ENCODE assay signal across 22 mouse cellular contexts in the genomic region with DNA sequence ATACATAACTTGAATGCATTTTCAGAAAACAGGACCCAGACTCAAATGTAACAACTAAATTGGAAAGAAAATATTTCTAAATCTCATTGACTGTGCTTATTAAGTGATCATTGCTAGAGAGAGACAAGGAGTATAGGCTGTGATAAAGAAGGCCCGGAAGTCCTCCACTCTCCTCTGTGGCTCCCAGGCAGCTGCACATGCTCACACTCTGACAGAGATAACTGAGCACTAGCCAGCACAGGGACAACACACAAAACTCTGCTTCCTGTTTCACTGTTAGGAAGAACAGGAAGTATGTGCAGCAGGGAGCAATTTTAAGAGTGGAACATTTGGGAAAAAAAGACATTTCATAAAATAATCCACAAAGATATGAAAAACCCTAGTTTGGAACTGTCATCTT. TPM values are rescaled to one million over a fixed set of nuclear protein-coding genes. Genes with fewer than 3 reads are reported as not detected.
"Had no signal": no experiment of that assay in that cellular context is flagged by ENCODE, and none has a peak within 500 bp of the region (broad histone marks: within the 10 kb centered on the region; RNA-seq: fewer than 3 reads in every experiment).

No protein-coding gene starts in this region.

- H3K4me2 ChIP-seq: kidney, embryonic 15.5 days; limb, embryonic 12.5 days; limb, embryonic 15.5 days; liver, embryonic 11.5 days; lung, embryonic 15.5 days; midbrain, embryonic 11.5 days had no signal

- ATAC-seq: liver, postnatal 0 days had no signal

- H3K36me3 ChIP-seq: kidney, embryonic 15.5 days; limb, embryonic 12.5 days; limb, embryonic 15.5 days; lung, embryonic 15.5 days had no signal

- H3K4me1 ChIP-seq: kidney, embryonic 15.5 days; lung, embryonic 15.5 days had no signal

- H3K27ac ChIP-seq: kidney, embryonic 15.5 days; limb, embryonic 12.5 days; limb, embryonic 15.5 days; liver, embryonic 14.5 days; lung, embryonic 15.5 days had no signal

- H3K9ac ChIP-seq: kidney, embryonic 15.5 days; limb, embryonic 12.5 days; limb, embryonic 15.5 days; liver, embryonic 14.5 days; liver, postnatal 0 days; lung, embryonic 15.5 days had no signal

- DNase-seq: kidney, adult 18-20 months; left cerebral cortex, postnatal 4 days; liver, postnatal 0 days; lung, postnatal 14 days; lung, postnatal 4 days; midbrain, embryonic 14.5 days; thymus, adult 18-20 months; thymus, postnatal 36 days had no signal

- H3K9me3 ChIP-seq: kidney, embryonic 15.5 days; limb, embryonic 12.5 days; limb, embryonic 15.5 days; lung, embryonic 15.5 days had no signal

- H3K4me3 ChIP-seq: kidney, embryonic 15.5 days; limb, embryonic 12.5 days; limb, embryonic 15.5 days; lung, embryonic 15.5 days had no signal

RNA-seq across cellular contexts. Expression of a gene that starts 16.5 kb away (rescaled TPM):
- total RNA-seq: layer of hippocampus, adult 18-20 months; layer of hippocampus, postnatal 14 days; left cerebral cortex, adult 8-10 months; left cerebral cortex, postnatal 14 days; left cerebral cortex, postnatal 4 days; megakaryocyte progenitor cell, adult 5-6 weeks; megakaryocyte-erythroid progenitor cell, adult 5-6 weeks; midbrain, postnatal 0 days had no signal
- polyA plus RNA-seq: liver, postnatal 0 days had no signal
